Mouse (Mus musculus): ENCODE results near the gene Eng.

DNA sequence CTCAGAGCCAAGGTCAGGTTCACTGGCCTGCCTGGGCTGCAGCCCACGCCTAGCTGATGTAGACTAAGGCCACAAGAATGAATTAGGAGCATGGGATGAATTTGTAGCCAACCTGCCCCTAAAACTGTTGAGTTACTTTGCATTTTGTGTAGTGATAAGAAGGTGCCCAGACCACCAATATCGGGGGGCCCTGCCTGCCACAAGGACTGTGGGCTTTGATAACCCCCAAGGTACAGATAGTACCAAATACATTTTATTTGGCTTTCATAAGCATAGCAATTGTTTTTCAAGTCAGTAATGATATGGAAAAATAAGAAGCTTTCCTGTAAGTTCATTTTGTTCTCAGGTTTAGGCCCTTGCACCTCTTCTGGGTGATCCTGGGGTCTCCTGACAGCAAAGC is 12.5 kb downstream of the Eng start:
- TF ChIP-seq CTCF (IDR thresholded peaks at IDR 0.05; ENCODE audit: borderline replicate concordance, extremely low read depth, insufficient read depth, insufficient read length) (no peak), POLR2A (IDR thresholded peaks at IDR 0.05; ENCODE audit: borderline replicate concordance, extremely low read depth, insufficient read depth, insufficient read length, poor library complexity, severe bottlenecking) (no peak)

Measured in brain, embryonic 14.5 days (tissue).